Comparison of ENCODE assay signal across 21 mouse cellular contexts in the genomic region with DNA sequence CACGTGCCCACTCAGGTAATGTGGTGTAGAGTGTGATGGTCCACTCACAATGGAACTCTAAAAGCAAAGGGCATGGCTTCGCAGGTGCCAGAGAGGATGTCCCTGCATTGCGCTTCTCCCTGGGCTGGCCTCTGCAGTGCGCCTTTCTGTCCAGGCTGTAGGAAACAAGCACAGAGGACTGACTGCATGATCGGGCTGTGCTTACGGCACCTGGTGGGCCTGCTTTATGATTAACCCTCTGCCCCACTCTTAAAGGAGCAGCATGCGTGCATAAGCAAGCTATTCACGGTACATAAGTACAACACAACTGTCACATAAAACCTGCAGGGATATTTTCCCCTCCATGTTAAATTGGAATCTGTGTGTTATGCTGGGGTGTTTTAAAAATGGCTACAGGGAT. TPM values are rescaled to one million over a fixed set of nuclear protein-coding genes. Genes with fewer than 3 reads are reported as not detected.
A peak's percentile ranks its signal among the peaks of the same experiment; 100 is the strongest.
DNase-seq lines count a peak whose midpoint lies in the region; ATAC-seq lines count a peak whose summit lies in the region.
"Had no signal": no experiment of that assay in that cellular context is flagged by ENCODE, and none has a peak within 500 bp of the region (broad histone marks: within the 10 kb centered on the region; RNA-seq: fewer than 3 reads in every experiment).

No protein-coding gene starts in this region.

- no peaks in the 10 kb centered on the region for H3K36me3 ChIP-seq in midbrain, embryonic 11.5 days (ENCODE audit: control insufficient read depth, insufficient read depth, low read length)
- no peaks in the 10 kb centered on the region for H3K36me3 ChIP-seq in midbrain, embryonic 10.5 days
- no peaks in the 10 kb centered on the region for H3K36me3 ChIP-seq in kidney, embryonic 14.5 days (ENCODE audit: control insufficient read depth, insufficient read depth, low read length)
- no peaks in the 10 kb centered on the region for H3K36me3 ChIP-seq in forebrain, embryonic 12.5 days (replicated peaks)
- H3K36me3 ChIP-seq: embryonic facial prominence, embryonic 12.5 days; heart, embryonic 13.5 days; hindbrain, embryonic 12.5 days had no signal

- no peaks in the 10 kb centered on the region for H3K27me3 ChIP-seq in midbrain, embryonic 11.5 days (ENCODE audit: control insufficient read depth, insufficient read depth, low read length)
- no peaks in the 10 kb centered on the region for H3K27me3 ChIP-seq in midbrain, embryonic 10.5 days (ENCODE audit: low read depth, poor library complexity, severe bottlenecking)
- H3K27me3 ChIP-seq in kidney, embryonic 14.5 days (ENCODE audit: control insufficient read depth, insufficient read depth, low read length): no peaks in the 10 kb centered on the region
- H3K27me3 ChIP-seq in forebrain, embryonic 12.5 days: no peaks in the 10 kb centered on the region
- H3K27me3 ChIP-seq: embryonic facial prominence, embryonic 12.5 days; heart, embryonic 13.5 days; hindbrain, embryonic 12.5 days had no signal

- no peak overlapping the region for H3K27ac ChIP-seq in midbrain, embryonic 11.5 days (ENCODE audit: low read depth, low read length)
- no peak overlapping the region for H3K27ac ChIP-seq in midbrain, embryonic 10.5 days (replicated peaks)
- H3K27ac ChIP-seq in kidney, embryonic 14.5 days (ENCODE audit: low read depth, low read length): no peak overlapping the region
- no peak overlapping the region for H3K27ac ChIP-seq in forebrain, embryonic 12.5 days
- H3K27ac ChIP-seq: embryonic facial prominence, embryonic 12.5 days; heart, embryonic 13.5 days; hindbrain, embryonic 12.5 days had no signal

- H3K9me3 ChIP-seq in midbrain, embryonic 11.5 days (ENCODE audit: control insufficient read depth, low read length): no peaks in the 10 kb centered on the region
- no peaks in the 10 kb centered on the region for H3K9me3 ChIP-seq in midbrain, embryonic 10.5 days (replicated peaks)
- no peaks in the 10 kb centered on the region for H3K9me3 ChIP-seq in kidney, embryonic 14.5 days (ENCODE audit: control insufficient read depth, low read length)
- H3K9me3 ChIP-seq in forebrain, embryonic 12.5 days: no peaks in the 10 kb centered on the region
- H3K9me3 ChIP-seq: embryonic facial prominence, embryonic 12.5 days; heart, embryonic 13.5 days; hindbrain, embryonic 12.5 days had no signal

- ATAC-seq in midbrain, embryonic 11.5 days (ENCODE audit: low FRiP score): no peak
- 0 out of 2 replicates have a peak, but pooled peaks have one; percentile 47 for ATAC-seq in kidney, embryonic 14.5 days (ENCODE audit: low FRiP score, low TSS enrichment)
- no peak for ATAC-seq in forebrain, embryonic 12.5 days (ENCODE audit: low FRiP score)
- ATAC-seq: forebrain, embryonic 16.5 days; hindbrain, embryonic 16.5 days had no signal

- no peak overlapping the region for H3K4me3 ChIP-seq in midbrain, embryonic 11.5 days (ENCODE audit: low read depth, low read length)
- no peak overlapping the region for H3K4me3 ChIP-seq in midbrain, embryonic 10.5 days
- H3K4me3 ChIP-seq in kidney, embryonic 14.5 days (ENCODE audit: low read length): no peak overlapping the region
- H3K4me3 ChIP-seq in forebrain, embryonic 12.5 days (replicated peaks): no peak overlapping the region
- H3K4me3 ChIP-seq: embryonic facial prominence, embryonic 12.5 days; heart, embryonic 13.5 days; hindbrain, embryonic 12.5 days had no signal

- H3K4me1 ChIP-seq in midbrain, embryonic 11.5 days (ENCODE audit: control insufficient read depth, insufficient read depth, low read length): no peaks in the 10 kb centered on the region
- H3K4me1 ChIP-seq in midbrain, embryonic 10.5 days: no peaks in the 10 kb centered on the region
- no peaks in the 10 kb centered on the region for H3K4me1 ChIP-seq in kidney, embryonic 14.5 days (ENCODE audit: control insufficient read depth, insufficient read depth, low read length)
- H3K4me1 ChIP-seq in forebrain, embryonic 12.5 days: no peaks in the 10 kb centered on the region
- H3K4me1 ChIP-seq: embryonic facial prominence, embryonic 12.5 days; heart, embryonic 13.5 days; hindbrain, embryonic 12.5 days had no signal

- no peak overlapping the region for H3K4me2 ChIP-seq in midbrain, embryonic 11.5 days
- no peak overlapping the region for H3K4me2 ChIP-seq in kidney, embryonic 14.5 days (replicated peaks; ENCODE audit: low read depth, low read length)
- no peak overlapping the region for H3K4me2 ChIP-seq in forebrain, embryonic 12.5 days
- H3K4me2 ChIP-seq: embryonic facial prominence, embryonic 12.5 days; heart, embryonic 13.5 days; hindbrain, embryonic 12.5 days had no signal

- no peak overlapping the region for H3K9ac ChIP-seq in midbrain, embryonic 11.5 days (ENCODE audit: low read length)
- H3K9ac ChIP-seq in kidney, embryonic 14.5 days (ENCODE audit: low read depth, low read length): no peak overlapping the region
- no peak overlapping the region for H3K9ac ChIP-seq in forebrain, embryonic 12.5 days
- H3K9ac ChIP-seq: embryonic facial prominence, embryonic 12.5 days; heart, embryonic 13.5 days; hindbrain, embryonic 12.5 days had no signal

- DNase-seq in midbrain, embryonic 11.5 days (ENCODE audit: low spot score, missing footprints): peak; percentile 65
- DNase-seq in midbrain, embryonic 10.5 days (ENCODE audit: low spot score): no peak
- DNase-seq in kidney, postnatal 10 days: peak; percentile 44
- DNase-seq in kidney, postnatal 4 days: peak; percentile 20 to 57
- no peak for DNase-seq in gastrocnemius, adult 18-20 months (ENCODE audit: low spot score)
- DNase-seq in thymus, postnatal 0 days (ENCODE audit: low spot score): no peak
- DNase-seq: adrenal gland, postnatal 14 days; cerebellum, adult 18-20 months; cerebellum, postnatal 10 days; gastrocnemius, postnatal 14 days; heart, postnatal 4 days had no signal

- 87% methylated on average over 8 of the region's 8 CpGs for WGBS in midbrain, embryonic 11.5 days
- WGBS in midbrain, embryonic 10.5 days: 90% methylated on average over 8 of the region's 8 CpGs
- 72% methylated on average over 8 of the region's 8 CpGs for WGBS in kidney, embryonic 14.5 days
- 82% methylated on average over 8 of the region's 8 CpGs for WGBS in forebrain, embryonic 12.5 days

RNA-seq across cellular contexts. Expression of a gene that starts 24.6 kb away (rescaled TPM):
- 0.32 and 0.52 TPM in 2 replicates for polyA plus RNA-seq in midbrain, embryonic 11.5 days (2014; fragmentation: Nextera tagmentation; extraction: Ambion mirVana)
- 0.37 and 0.48 TPM in 2 replicates for polyA plus RNA-seq in midbrain, embryonic 10.5 days (2016; fragmentation: Nextera tagmentation; extraction: Ambion mirVana)
- polyA plus RNA-seq in kidney, embryonic 14.5 days (2014; fragmentation: Nextera tagmentation; extraction: Ambion mirVana): 0.69 and 0.80 TPM in 2 replicates
- total RNA-seq in gastrocnemius, adult 18-20 months (2021): not detected
- polyA plus RNA-seq in forebrain, embryonic 12.5 days (2016; fragmentation: Nextera tagmentation; extraction: Ambion mirVana): 1.2 and 3.0 TPM in 2 replicates
- polyA plus RNA-seq in thymus, postnatal 0 days (2015; fragmentation: Nextera tagmentation; extraction: Ambion mirVana): 0.31 and 0.62 TPM in 2 replicates
- total RNA-seq: common myeloid progenitor, adult 5-6 weeks; MEL had no signal
- polyA plus RNA-seq: C2C12 had no signal

Comparison
In these comparisons a context has a peak if more than half of its experiments do, and no peak if none do; other contexts are left out.
1. DNase-seq: peak in midbrain, embryonic 11.5 days (single experiment), kidney, postnatal 10 days (single experiment) and kidney, postnatal 4 days (2 of 2); none in midbrain, embryonic 10.5 days (single experiment), gastrocnemius, adult 18-20 months (single experiment) and thymus, postnatal 0 days (single experiment).